Mouse (Mus musculus) CH12.LX (cell line): Measurements from ENCODE around the gene Uri1.

ENCODE experiments used
- BHLHE40 ChIP-seq: IDR thresholded peaks from 2 replicates; pipeline ENCODE4 v1.6.1; 2011; ENCODE audit warnings: mild to moderate bottlenecking, low read depth, low read length, improper control_type of control experiment
- CHD1 ChIP-seq: IDR thresholded peaks from 2 replicates; pipeline ENCODE4 v1.6.1; 2012; ENCODE audit warnings: low read depth, low read length, improper control_type of control experiment, inconsistent platforms
- CTCF ChIP-seq, 2 experiments: IDR thresholded peaks in 1 of 2; conservative IDR thresholded peaks in 1 of 2; 2 replicates each; pipeline ENCODE4 v1.5.1; 2011 to 2012; ENCODE audit warnings: low read depth in 2 of 2, low read length in 2 of 2, improper control_type of control experiment in 1 of 2, inconsistent platforms in 1 of 2, mild to moderate bottlenecking in 1 of 2, moderate library complexity in 1 of 2
- EP300 ChIP-seq: IDR thresholded peaks from 2 replicates; pipeline ENCODE4 v1.6.1; 2011; ENCODE audit warnings: low read length, improper control_type of control experiment
- HCFC1 ChIP-seq: IDR thresholded peaks from 2 replicates; pipeline ENCODE4 v1.6.1; 2012; ENCODE audit warnings: low read depth, mild to moderate bottlenecking, inconsistent platforms, low read length, improper control_type of control experiment
- MXI1 ChIP-seq: IDR thresholded peaks from 2 replicates; pipeline ENCODE4 v1.6.1; 2011; ENCODE audit warnings: mild to moderate bottlenecking, low read depth, low read length, improper control_type of control experiment
- MYC ChIP-seq: IDR thresholded peaks from 2 replicates; pipeline ENCODE4 v1.6.1; 2011; ENCODE audit warnings: low read depth, mild to moderate bottlenecking, improper control_type of control experiment, low read length
- NRF1 ChIP-seq: IDR thresholded peaks from 2 replicates; pipeline ENCODE4 v1.6.1; 2014; ENCODE audit warnings: low read depth, mild to moderate bottlenecking, inconsistent platforms, low read length, improper control_type of control experiment, moderate library complexity
- POLR2A ChIP-seq: IDR thresholded peaks from 2 replicates; pipeline ENCODE4 v1.6.1; 2011; ENCODE audit warnings: low read depth, mild to moderate bottlenecking, improper control_type of control experiment, low read length
- RAD21 ChIP-seq: IDR thresholded peaks from 2 replicates; pipeline ENCODE4 v1.6.1; 2011; ENCODE audit warnings: low read depth, mild to moderate bottlenecking, low read length, improper control_type of control experiment, moderate library complexity
- RCOR1 ChIP-seq: conservative IDR thresholded peaks from 2 replicates; pipeline ENCODE4 v1.6.1; 2012; ENCODE audit warnings: low read depth, mild to moderate bottlenecking, inconsistent platforms, low read length, improper control_type of control experiment
- TCF12 ChIP-seq: IDR thresholded peaks from 2 replicates; pipeline ENCODE4 v1.6.1; 2014; ENCODE audit warnings: low read depth, mild to moderate bottlenecking, inconsistent platforms, low read length, improper control_type of control experiment
- USF2 ChIP-seq: conservative IDR thresholded peaks from 2 replicates; pipeline ENCODE4 v1.6.1; 2011; ENCODE audit warnings: low read depth, low read length, improper control_type of control experiment
- ZC3H11A ChIP-seq: IDR thresholded peaks from 2 replicates; pipeline ENCODE4 v1.6.1; 2012; ENCODE audit warnings: low read depth, mild to moderate bottlenecking, inconsistent platforms, low read length, improper control_type of control experiment

DNA sequence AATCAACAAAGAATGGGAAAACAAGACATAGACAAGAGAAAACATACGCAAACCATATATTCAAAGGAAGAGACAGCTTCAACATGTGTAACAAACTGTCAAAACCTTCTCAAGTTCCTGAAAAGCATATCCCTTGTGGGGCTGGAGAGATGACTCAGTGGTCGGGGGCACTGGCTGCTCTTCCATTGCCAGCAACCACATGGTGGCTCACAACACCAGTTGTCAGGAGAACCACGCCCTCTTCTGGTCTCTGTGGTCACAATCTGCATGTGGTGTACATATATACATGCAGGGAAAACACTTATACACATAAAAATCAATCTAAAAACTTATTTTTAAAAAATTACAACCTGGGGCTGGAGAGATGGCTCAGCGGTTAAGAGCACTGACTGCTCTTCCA is 44.9 kb downstream of the Uri1 start:
- TF ChIP-seq RCOR1 = no peak
- TF ChIP-seq MXI1 = no peak
- TF ChIP-seq TCF12 = no peak
- TF ChIP-seq RAD21 = no peak
- TF ChIP-seq USF2 = no peak
- TF ChIP-seq EP300 = no peak
- TF ChIP-seq MYC = no peak
- peak in 1 of 2 experiments; percentile 18; a peak in 1 of 4 replicates for TF ChIP-seq CTCF (conservative IDR thresholded peaks at IDR 0.05 in 1 of 2, IDR thresholded peaks at IDR 0.05 in 1 of 2; ENCODE audit: low read depth in 2 of 2, low read length in 2 of 2)
- TF ChIP-seq BHLHE40 = no peak
- no peak for TF ChIP-seq NRF1
- TF ChIP-seq CHD1 = no peak
- TF ChIP-seq HCFC1 = no peak
- no peak for TF ChIP-seq ZC3H11A
- TF ChIP-seq POLR2A = no peak
